Mouse (Mus musculus) CH12.LX (cell line): Measurements from ENCODE around the gene Sult6b2. TPM values are rescaled to one million over a fixed set of nuclear protein-coding genes. Genes with fewer than 3 reads are reported as not detected.

Source experiments
- DNase-seq: peaks from one replicate; pipeline ENCODE4 v3.0.0-alpha.2; 2013; ENCODE audit errors: extremely low read depth
- H3K27ac ChIP-seq: 2 replicates; pipeline ENCODE4 v1.5.1; 2012; ENCODE audit warnings: low read depth, mild to moderate bottlenecking, control low read depth, moderate library complexity; ENCODE audit not compliant: insufficient read depth
- H3K27me3 ChIP-seq: replicated peaks from 2 replicates; pipeline ENCODE3; 2012; ENCODE audit warnings: inconsistent platforms
- H3K36me3 ChIP-seq, 2 experiments: replicated peaks in 1 of 2; 2 replicates each; pipeline versions ENCODE3 to v1.6.1; 2012; ENCODE audit warnings: inconsistent platforms in 1 of 2, low read length in 1 of 2, mild to moderate bottlenecking in 1 of 2, mixed read lengths in 1 of 2, moderate library complexity in 1 of 2; ENCODE audit not compliant: control insufficient read depth in 1 of 2, insufficient read depth in 1 of 2
- H3K4me1 ChIP-seq, 2 experiments: 2 replicates each; pipeline ENCODE4 v1.6.1; 2012; ENCODE audit warnings: inconsistent platforms in 1 of 2, moderate library complexity in 1 of 2; ENCODE audit not compliant: insufficient read depth in 2 of 2, control insufficient read depth in 1 of 2
- H3K4me2 ChIP-seq: 2 replicates; pipeline ENCODE4 v1.6.1; 2012; ENCODE audit warnings: low read depth, mild to moderate bottlenecking, control low read depth; ENCODE audit not compliant: poor library complexity, insufficient read depth, severe bottlenecking
- H3K4me3 ChIP-seq, 3 experiments: fragments of 150-350 bp in 1 of 3; sonication (generic) in 1 of 3; replicated peaks in 1 of 3; 2 replicates each; pipeline versions ENCODE3 to v1.5.1; 2011 to 2012; ENCODE audit warnings: low read depth in 2 of 3, low read length in 2 of 3, mild to moderate bottlenecking in 2 of 3, moderate library complexity in 2 of 3, control low read depth in 1 of 3, improper control_type of control experiment in 1 of 3, inconsistent platforms in 1 of 3, mixed read lengths in 1 of 3; ENCODE audit not compliant: poor library complexity in 1 of 3
- H3K79me2 ChIP-seq: replicated peaks from 2 replicates; pipeline ENCODE4 v1.6.1; 2012; ENCODE audit warnings: mild to moderate bottlenecking, moderate library complexity; ENCODE audit not compliant: control insufficient read depth, poor library complexity, insufficient read depth, severe bottlenecking; ENCODE audit errors: extremely low read depth
- H3K9ac ChIP-seq: 2 replicates; pipeline ENCODE4 v1.6.1; 2012; ENCODE audit warnings: low read depth, mild to moderate bottlenecking, control low read depth, moderate library complexity; ENCODE audit not compliant: insufficient read depth
- H3K9me3 ChIP-seq: replicated peaks from 2 replicates; pipeline ENCODE3; 2012; ENCODE audit warnings: low read length, inconsistent platforms, mixed read lengths
- BHLHE40 ChIP-seq: IDR thresholded peaks from 2 replicates; pipeline ENCODE4 v1.6.1; 2011; ENCODE audit warnings: mild to moderate bottlenecking, low read depth, low read length, improper control_type of control experiment
- CHD1 ChIP-seq: IDR thresholded peaks from 2 replicates; pipeline ENCODE4 v1.6.1; 2012; ENCODE audit warnings: low read depth, low read length, improper control_type of control experiment, inconsistent platforms
- CHD2 ChIP-seq: IDR thresholded peaks from 2 replicates; pipeline ENCODE4 v1.6.1; 2011; ENCODE audit warnings: low read length, improper control_type of control experiment
- ELF1 ChIP-seq: IDR thresholded peaks from 2 replicates; pipeline ENCODE4 v1.6.1; 2014; ENCODE audit warnings: low read depth, mild to moderate bottlenecking, inconsistent platforms, low read length, improper control_type of control experiment
- GABPA ChIP-seq: IDR thresholded peaks from 2 replicates; pipeline ENCODE4 v1.6.1; 2012; ENCODE audit warnings: low read depth, low read length, improper control_type of control experiment, inconsistent platforms; ENCODE audit not compliant: insufficient replicate concordance
- IRF4 ChIP-seq: IDR thresholded peaks from 2 replicates; pipeline ENCODE4 v1.6.1; 2014; ENCODE audit warnings: low read depth, mild to moderate bottlenecking, inconsistent platforms, low read length, improper control_type of control experiment
- JUN ChIP-seq: IDR thresholded peaks from 2 replicates; pipeline ENCODE4 v1.6.1; 2011; ENCODE audit warnings: low read depth, mild to moderate bottlenecking, low read length, improper control_type of control experiment, moderate library complexity; ENCODE audit not compliant: insufficient read depth
- JUND ChIP-seq: conservative IDR thresholded peaks from 2 replicates; pipeline ENCODE4 v1.6.1; 2011; ENCODE audit warnings: low read depth, low read length, improper control_type of control experiment
- MEF2A ChIP-seq: IDR thresholded peaks from 2 replicates; pipeline ENCODE4 v1.6.1; 2014; ENCODE audit warnings: low read depth, mild to moderate bottlenecking, inconsistent platforms, low read length, improper control_type of control experiment, borderline replicate concordance
- MYC ChIP-seq: IDR thresholded peaks from 2 replicates; pipeline ENCODE4 v1.6.1; 2011; ENCODE audit warnings: low read depth, mild to moderate bottlenecking, improper control_type of control experiment, low read length
- NELFE ChIP-seq: IDR thresholded peaks from 2 replicates; pipeline ENCODE4 v1.6.1; 2011; ENCODE audit warnings: low read depth, low read length, improper control_type of control experiment
- PAX5 ChIP-seq: IDR thresholded peaks from 2 replicates; pipeline ENCODE4 v1.6.1; 2012; ENCODE audit warnings: low read length, inconsistent platforms, mixed read lengths
- POLR2A ChIP-seq: IDR thresholded peaks from 2 replicates; pipeline ENCODE4 v1.6.1; 2011; ENCODE audit warnings: low read depth, mild to moderate bottlenecking, improper control_type of control experiment, low read length
- POLR2AphosphoS2 ChIP-seq: IDR thresholded peaks from 2 replicates; pipeline ENCODE4 v1.6.1; 2011; ENCODE audit warnings: low read depth, low read length, improper control_type of control experiment
- RAD21 ChIP-seq: IDR thresholded peaks from 2 replicates; pipeline ENCODE4 v1.6.1; 2011; ENCODE audit warnings: low read depth, mild to moderate bottlenecking, low read length, improper control_type of control experiment, moderate library complexity
- RCOR1 ChIP-seq: conservative IDR thresholded peaks from 2 replicates; pipeline ENCODE4 v1.6.1; 2012; ENCODE audit warnings: low read depth, mild to moderate bottlenecking, inconsistent platforms, low read length, improper control_type of control experiment
- SMC3 ChIP-seq: IDR thresholded peaks from 2 replicates; pipeline ENCODE4 v1.6.1; 2011; ENCODE audit warnings: low read depth, low read length, improper control_type of control experiment
- ZKSCAN1 ChIP-seq: IDR thresholded peaks from 2 replicates; pipeline ENCODE4 v1.6.1; 2012; ENCODE audit warnings: low read depth, inconsistent platforms, low read length, improper control_type of control experiment, borderline replicate concordance
- ZMIZ1 ChIP-seq: IDR thresholded peaks from 2 replicates; pipeline ENCODE4 v1.6.1; 2012; ENCODE audit warnings: low read depth, mild to moderate bottlenecking, inconsistent platforms, low read length, improper control_type of control experiment
- ZNF384 ChIP-seq: IDR thresholded peaks from 2 replicates; pipeline ENCODE4 v1.6.1; 2012; ENCODE audit warnings: low read depth, low read length, improper control_type of control experiment, inconsistent platforms
- dilution Hi-C: fragments of 300-500 bp; cut with MboI; formaldehyde crosslinking; loops from 2 replicates; pipeline ENCODE4 v1.14.3; 2020; ENCODE audit warnings: low sequenced_read_pairs; ENCODE audit not compliant: extremely low pct_unique_long_range_greater_than_20kb, extremely low pct_ligation_motif_present
- in situ Hi-C: fragments of 300-500 bp; cut with MboI; formaldehyde crosslinking; loops from 3 replicates; pipeline ENCODE4 v1.14.3; 2019; ENCODE audit warnings: low sequenced_read_pairs, low pct_ligation_motif_present, low pct_unique_long_range_greater_than_20kb, mixed read lengths
- polyA plus RNA-seq: library from polyadenylated mRNA; unstranded; fragments of >175 nt; gene quantifications from 2 replicates; pipeline ENCODE4 v1.2.1, GENCODE M21; 2012; ENCODE audit warnings: low read depth; ENCODE audit not compliant: insufficient read length
- total RNA-seq, 2 experiments: library from RNA; depleted of rRNA; stranded (reverse); fragments of 300-350 nt in 1 of 2; fragments of >200 nt in 1 of 2; gene quantifications; 2 replicates each; pipeline ENCODE4 v1.2.3; 2012 to 2014

The Sult6b2 gene
- total and polyA plus RNA-seq, 3 experiments = 0.25 to 1.1 (median 0.54) TPM

DNA sequence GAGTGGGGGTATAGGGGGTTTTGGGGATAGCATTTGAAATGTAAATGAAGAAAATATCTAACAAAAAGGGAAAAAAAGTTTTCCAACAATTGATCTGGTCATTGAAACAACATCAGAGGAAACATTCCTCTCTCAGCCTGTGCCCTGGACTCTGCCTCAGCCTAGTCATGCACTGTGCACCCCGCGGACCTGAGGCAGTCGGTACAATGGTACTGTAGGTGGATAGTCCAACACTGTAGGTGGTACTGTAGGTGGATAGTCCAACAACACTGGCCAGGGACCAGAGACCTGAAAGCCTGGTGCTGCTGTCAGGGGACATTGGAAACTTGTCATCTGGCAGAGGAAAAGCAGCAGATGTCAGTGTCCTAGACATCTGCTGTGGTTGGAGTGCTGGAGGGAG, 34.4 kb downstream of the Sult6b2 start:
- dilution Hi-C loops = no loop called here
- in situ Hi-C loops = no loop called here

DNA sequence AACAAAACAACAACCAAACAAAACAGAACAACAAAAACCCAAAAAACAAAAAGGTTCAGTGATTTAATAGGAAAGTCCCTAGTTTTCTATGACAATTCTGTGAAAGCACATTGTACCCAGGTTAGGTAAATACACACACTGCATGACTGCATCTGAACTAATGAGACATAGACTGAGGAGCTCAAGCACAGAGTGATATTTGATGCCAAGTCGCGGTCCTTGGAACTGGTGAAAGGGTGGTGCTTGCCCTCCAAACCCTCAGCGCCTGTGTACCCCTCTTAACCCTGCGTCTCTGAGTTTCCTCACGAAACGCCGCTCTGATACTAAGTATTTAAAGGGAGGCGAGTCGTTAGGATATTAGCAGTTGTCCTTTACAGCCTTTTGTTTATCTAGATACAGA, 37.0 kb downstream of the Sult6b2 start:
- H3K79me2 ChIP-seq = no peaks in the 10 kb centered on the region
- dilution Hi-C loops = no loop called here
- no peaks in the 10 kb centered on the region for H3K9me3 ChIP-seq
- H3K9ac ChIP-seq = no peak overlapping the region
- in situ Hi-C loops = no loop called here
- no peak for DNase-seq
- H3K27me3 ChIP-seq = no peaks in the 10 kb centered on the region
- H3K27ac ChIP-seq = no peak overlapping the region
- TF ChIP-seq CHD1 (no peak), ZMIZ1 (no peak), NELFE (no peak), ZKSCAN1 (no peak), GABPA (no peak), SMC3 (no peak), ELF1 (no peak), JUND (no peak), JUN (no peak), MEF2A (no peak), RAD21 (no peak), PAX5 (no peak), BHLHE40 (no peak), ZNF384 (no peak), MYC (no peak), POLR2AphosphoS2 (no peak), POLR2A (no peak)
- TF ChIP-seq, all 38 proteins: peak for 0
- peaks cover 61 to 91% of the 10 kb centered on the region in 2 experiments for H3K36me3 ChIP-seq
- no peak overlapping the region for H3K4me2 ChIP-seq
- H3K4me3 ChIP-seq = no peak overlapping the region
- H3K4me1 ChIP-seq = no peaks in the 10 kb centered on the region

More for the DNA sequence above, 34.4 kb downstream of the Sult6b2 start:
- Histone ChIP-seq H3K36me3 (peaks cover 73 to 96% of the 10 kb centered on the region in 2 experiments), H3K4me3 (no peak overlapping the region), H3K4me1 (no peaks in the 10 kb centered on the region), H3K9ac (no peak overlapping the region), H3K9me3 (no peaks in the 10 kb centered on the region), H3K4me2 (no peak overlapping the region), H3K27ac (no peak overlapping the region), H3K27me3 (no peaks in the 10 kb centered on the region), H3K79me2 (no peaks in the 10 kb centered on the region)
- DNase-seq = no peak
- TF ChIP-seq IRF4 (no peak), RCOR1 (no peak), GABPA (no peak), BHLHE40 (no peak), NELFE (no peak), CHD2 (no peak), JUND (no peak)
